Mouse (Mus musculus) cerebellum, postnatal 25 days (tissue): ENCODE data around the gene Klf11.

Experiments
- DNase-seq, 2 experiments: peaks; one replicate each; pipeline ENCODE4 v3.0.0; 2021; ENCODE audit warnings: mixed read lengths in 2 of 2

The Klf11 gene

DNA sequence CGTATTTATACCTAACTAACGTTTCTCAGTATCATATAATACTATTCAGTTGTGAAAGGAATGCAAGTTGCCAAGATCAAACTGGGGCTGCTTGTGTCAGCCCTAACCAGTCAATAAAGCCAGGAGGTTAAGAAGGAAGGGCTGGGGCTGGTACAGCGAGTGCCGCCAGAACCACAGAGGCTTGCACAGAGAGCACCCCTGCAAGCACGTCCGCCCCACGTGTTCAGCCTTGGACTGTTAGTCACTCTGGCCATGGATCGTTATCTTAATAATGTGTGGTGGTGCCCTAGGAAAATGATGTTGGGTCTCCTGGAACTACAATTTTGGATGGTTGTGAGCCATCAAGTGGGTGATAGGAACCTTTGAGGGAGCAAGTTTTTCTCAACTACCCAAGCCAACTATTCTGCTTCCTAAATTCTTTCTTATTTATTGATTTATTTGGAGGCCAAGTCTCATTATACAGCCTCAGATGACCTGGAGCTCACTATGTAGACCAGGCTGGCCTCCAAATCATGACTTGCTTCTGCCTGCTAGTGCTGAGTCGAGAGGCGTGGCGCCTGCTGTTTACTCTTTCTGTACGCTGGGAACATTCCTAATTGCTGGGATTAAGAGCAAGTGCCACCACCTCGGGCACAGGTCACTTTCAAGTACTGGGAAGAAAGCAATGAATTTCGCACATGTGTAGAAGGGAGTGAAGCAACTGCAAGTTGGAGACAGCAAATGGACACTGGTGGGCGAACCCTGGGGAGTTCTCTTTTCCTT is 54.6 kb downstream of the Klf11 start:
- DNase-seq: no peak

- peak in 1 of 2 experiments; percentile 10 for DNase-seq
Measured at GRCm38 (mm10) chr12:24706764-24707479, 55.8 kb downstream of the Klf11 start.

GRCm38 (mm10) chr12:24707480-24707802 is 56.4 kb downstream of the Klf11 start:
- DNase-seq: no peak

DNA sequence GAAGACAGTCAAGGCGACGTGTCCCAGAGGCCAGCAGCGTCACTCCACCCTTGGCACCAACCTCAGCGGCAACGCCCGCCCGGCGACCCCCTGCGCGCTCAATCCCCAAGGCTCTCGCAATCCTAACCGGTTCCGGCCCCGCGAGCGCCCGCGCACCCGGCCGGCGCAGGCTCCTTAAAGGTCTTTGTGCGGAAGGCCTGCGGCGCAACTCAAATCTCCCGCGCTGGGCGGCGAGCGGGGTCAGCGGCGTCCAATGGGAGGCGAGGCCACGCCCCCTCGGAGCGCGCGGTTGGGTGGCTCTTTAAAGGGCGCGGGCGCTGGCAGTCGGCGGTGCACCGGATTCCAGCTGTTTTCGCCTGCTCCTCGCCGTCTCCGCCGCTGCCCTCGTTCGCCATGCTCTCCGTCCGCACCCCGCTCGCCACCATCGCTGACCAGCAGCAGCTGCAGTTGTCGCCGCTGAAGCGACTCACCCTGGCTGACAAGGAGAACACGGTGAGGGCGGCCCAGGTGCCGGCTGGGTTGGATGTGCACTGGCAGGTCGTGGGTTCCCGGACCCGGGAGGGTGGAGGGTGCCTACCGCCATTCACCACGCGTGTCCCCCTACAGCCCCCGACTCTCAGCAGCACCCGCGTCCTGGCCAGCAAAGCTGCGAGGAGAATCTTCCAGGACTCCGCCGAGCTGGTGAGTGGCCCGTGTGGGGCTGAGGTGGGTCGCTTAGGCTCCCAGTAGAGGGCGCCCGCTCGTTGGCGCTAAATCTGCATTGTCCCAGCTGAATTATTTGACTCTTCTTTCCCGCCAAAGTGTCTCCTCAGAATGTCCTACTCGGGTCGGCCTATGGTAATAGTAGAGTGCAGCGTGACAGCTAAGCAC is 57.1 kb downstream of the Klf11 start, which contains the start of gene Rrm2:
Rrm2 (plus strand) TSS at position 288 of the 870 bp plus-strand sequence.
- peak; percentile 91 to 95 for DNase-seq

- peak in 1 of 2 experiments; percentile 15 for DNase-seq
Measured at GRCm38 (mm10) chr12:24708824-24709218, 57.7 kb downstream of the Klf11 start.

GRCm38 (mm10) chr12:24709409-24709808 is 58.3 kb downstream of the Klf11 start:
- no peak for DNase-seq

- peak; percentile 19 to 48 for DNase-seq
Measured at GRCm38 (mm10) chr12:24709831-24710508, 58.9 kb downstream of the Klf11 start.

DNA sequence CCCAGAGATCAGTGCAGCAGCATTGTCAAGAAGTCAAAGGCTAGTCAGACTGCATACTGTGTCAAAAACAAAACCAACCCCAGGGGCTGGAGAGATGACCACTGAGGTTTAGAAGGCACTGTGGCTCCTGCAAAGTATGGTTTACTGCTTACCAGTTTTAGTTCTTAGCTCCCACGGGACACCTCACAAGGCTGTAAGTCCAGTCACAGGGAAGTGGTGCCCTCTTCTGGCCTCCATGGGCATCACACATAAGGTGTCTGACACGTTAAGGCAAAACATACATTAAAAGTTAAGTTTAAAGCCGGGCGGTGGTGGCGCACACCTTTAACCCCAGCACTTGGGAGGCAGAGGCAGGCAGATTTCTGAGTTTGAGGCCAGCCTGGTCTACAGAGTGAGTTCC is 59.6 kb downstream of the Klf11 start:
- peak in 1 of 2 experiments; percentile 33 for DNase-seq
